Mouse (Mus musculus) 3134 (cell line): ENCODE measurements around the gene Dmap1.

Source experiments
- DNase-seq: peaks from one replicate; pipeline ENCODE4 v3.0.0-alpha.2; 2011; ENCODE audit warnings: low spot score; ENCODE audit not compliant: insufficient read length; ENCODE audit errors: extremely low read depth

Dmap1 gene

DNA sequence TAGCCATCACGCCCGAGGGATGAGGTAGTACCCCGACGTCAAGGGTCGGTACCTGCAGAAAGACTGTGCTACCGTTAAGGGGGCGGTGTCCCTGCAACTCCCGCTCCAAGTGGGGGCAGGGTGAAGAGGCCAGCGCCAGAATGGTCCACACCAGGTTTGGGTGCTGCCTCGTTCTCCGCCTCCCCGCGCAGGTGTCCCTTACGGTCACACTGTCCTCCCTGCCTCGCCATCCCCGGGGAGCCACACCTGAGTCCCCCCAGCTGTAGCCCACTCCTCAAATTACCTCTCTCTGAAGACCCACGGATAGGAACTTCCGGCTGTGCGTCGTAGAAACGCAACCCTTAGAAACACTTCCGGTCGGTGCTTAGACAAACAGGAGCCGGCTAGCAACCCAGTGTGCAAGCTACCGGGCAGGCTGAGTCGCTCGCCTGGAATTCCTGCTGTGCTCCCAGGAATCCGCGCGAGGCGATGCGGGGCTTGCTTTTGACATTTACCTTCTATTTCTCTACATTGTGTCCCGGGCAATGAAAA lies at the start of gene Dmap1:
Gene Dmap1, minus strand, starts transcription at position 343 of the 531 bp plus-strand sequence.
- DNase-seq: peak; percentile 80

- no peak for DNase-seq
These were observed 42.0 kb upstream of the Dmap1 start, which contains the start of gene Gm12845 for GRCm38 (mm10) chr4:117724112-117724511. Gene Gm12845, plus strand, starts transcription at chr4:117724412.

DNA sequence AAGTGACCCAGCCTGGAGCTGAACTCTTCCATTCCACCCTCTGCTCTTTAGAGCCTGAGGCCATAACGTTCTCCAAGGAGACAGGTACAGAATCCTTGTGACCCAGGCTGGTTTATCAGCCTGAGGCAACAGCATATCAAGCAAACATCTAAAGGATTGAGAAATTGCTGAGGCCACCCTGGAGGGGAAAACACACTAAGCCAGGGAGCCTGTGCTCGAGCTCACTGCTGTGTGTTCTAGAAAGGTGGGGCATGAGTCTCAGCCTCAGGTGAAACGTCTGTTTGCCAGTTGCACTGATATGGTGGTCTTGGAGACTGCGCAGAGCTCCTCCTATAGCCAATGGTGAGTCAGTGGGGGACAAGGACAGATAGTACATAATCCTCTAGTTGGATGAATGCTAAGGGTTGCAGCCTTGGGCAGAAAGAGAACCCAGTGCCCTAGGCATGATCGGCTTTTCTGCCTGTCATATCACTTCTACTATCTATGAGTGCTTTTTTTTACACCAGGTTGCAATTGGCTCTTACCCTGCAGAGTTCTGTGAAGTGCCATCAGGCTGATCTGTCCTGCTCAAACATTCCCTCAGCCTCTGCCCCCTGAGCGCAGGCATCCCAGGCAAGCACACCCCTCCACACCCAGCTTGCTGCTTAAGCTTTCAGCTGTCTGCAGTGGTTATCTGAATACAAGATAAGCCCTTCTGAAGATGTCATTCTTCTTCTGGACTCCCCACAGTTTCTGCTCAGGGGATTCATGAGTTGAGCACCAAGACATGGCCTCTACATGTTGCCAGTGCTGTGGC lies 31.4 kb upstream of the Dmap1 start:
- DNase-seq: no peak

GRCm38 (mm10) chr4:117712314-117712713 lies 30.2 kb upstream of the Dmap1 start:
- DNase-seq: no peak

GRCm38 (mm10) chr4:117708780-117709550 lies 26.9 kb upstream of the Dmap1 start:
- no peak for DNase-seq

DNA sequence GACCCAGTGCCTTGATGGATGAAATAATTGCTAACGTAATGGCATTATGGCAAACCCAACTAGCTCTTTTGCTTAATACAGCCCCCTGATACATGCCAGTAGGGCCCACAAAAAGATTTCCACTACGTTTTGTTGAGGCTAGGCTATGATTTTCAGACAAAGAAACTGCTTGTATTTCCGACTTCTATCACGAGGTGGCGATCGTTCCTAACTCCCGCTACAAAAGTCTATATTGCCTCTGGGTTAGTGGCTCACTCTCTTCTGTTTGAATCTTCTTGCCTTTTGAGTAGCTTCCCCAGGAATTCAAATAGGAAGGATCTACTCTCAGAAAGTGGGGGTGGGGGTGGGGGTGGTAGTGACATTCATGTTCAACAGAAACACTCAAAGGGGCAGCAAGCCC lies 23.3 kb upstream of the Dmap1 start:
- DNase-seq: peak; percentile 10

- no peak for DNase-seq
These were observed 4.3 kb upstream of the Dmap1 start for GRCm38 (mm10) chr4:117686354-117686753.

- DNase-seq: no peak
These were observed 1.1 kb upstream of the Dmap1 start for GRCm38 (mm10) chr4:117683048-117683768.

- DNase-seq: no peak
These were observed 390 bp upstream of the Dmap1 start for GRCm38 (mm10) chr4:117682463-117682862.

GRCm38 (mm10) chr4:117680963-117681362 lies 1.1 kb downstream of the Dmap1 start:
- no peak for DNase-seq

GRCm38 (mm10) chr4:117676903-117677302 lies 5.2 kb downstream of the Dmap1 start:
- DNase-seq: no peak

DNA sequence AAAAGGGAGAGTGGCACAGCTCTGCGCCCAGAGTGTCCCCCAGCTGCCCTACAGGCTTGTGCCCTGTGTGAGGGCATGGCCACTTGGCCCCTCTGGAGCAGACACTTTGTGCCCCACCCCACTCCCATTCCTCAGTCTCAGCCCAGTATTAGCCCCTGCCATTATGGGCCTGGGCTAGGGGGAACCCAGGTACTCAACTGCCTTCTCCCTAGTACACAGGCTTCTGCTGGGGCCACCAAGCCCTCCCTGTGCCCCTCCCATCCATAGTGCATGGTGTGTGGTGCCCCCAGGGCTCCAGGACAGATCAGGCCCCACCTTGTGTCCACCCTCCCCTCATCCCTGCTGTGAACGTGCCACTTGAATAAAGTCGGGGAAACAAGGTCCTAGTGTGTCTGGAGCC lies 8.2 kb downstream of the Dmap1 start:
- no peak for DNase-seq

DNA sequence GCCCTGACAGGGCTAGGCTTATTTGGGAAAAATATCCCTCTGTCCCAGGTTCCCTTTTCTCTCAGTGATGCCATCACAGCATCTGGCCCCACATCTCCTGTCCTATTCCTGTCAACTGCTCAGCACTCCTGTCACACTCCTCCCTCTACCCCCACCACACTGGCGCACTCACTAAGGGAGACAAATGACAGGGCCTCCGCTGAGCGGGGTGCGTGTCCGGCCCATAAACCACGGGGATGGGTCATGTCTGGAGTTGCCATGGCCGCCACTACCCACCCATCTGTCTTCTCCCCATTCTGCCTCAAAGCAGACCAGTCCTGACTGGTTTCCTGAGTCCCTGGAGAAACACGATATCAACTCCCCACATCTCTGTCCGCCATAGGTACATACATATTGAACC lies 10.0 kb downstream of the Dmap1 start:
- DNase-seq: no peak

- DNase-seq: no peak
These were observed 12.2 kb downstream of the Dmap1 start for GRCm38 (mm10) chr4:117669874-117670273.

DNA sequence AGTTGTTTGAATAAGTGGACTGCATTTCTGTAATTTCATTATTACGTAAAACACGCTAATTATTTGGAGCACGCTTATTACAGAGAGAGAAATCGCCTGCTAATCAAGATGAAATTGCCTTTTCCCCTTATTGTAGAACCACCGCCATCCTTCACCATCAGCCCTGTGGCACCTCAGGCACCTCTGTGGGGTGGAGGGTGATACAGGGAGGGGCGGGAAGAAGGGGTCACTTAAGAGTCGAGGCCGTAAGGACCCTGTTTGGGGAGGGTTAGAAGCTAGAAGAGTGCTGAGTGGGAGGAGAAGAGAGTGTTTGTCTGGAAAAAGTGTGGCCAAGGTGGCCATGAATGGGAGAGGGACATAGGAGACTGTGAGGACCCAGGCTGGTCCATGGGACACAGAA lies 16.0 kb downstream of the Dmap1 start:
- no peak for DNase-seq

DNA sequence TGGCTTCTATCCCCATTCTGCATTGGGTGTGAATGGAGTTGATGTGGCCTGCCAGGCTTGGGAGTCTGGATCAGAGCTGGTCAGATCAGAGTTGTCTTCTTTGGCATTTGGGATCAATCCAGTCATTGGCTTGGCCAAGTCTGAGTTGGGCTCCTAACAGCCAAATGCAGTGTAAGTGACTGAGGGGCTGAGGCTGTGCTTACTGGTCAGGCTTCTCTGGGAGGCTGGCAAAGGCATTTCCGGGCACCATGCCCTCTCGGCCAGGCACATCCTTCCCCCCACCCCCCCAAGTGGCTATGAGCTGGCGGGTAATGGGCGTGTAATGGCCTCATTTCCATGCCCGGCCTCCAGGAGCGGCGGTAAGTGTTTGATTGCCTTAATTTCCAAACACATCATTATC lies 16.5 kb downstream of the Dmap1 start:
- DNase-seq: no peak

- DNase-seq: no peak
These were observed 17.5 kb downstream of the Dmap1 start for GRCm38 (mm10) chr4:117664411-117665137.

DNA sequence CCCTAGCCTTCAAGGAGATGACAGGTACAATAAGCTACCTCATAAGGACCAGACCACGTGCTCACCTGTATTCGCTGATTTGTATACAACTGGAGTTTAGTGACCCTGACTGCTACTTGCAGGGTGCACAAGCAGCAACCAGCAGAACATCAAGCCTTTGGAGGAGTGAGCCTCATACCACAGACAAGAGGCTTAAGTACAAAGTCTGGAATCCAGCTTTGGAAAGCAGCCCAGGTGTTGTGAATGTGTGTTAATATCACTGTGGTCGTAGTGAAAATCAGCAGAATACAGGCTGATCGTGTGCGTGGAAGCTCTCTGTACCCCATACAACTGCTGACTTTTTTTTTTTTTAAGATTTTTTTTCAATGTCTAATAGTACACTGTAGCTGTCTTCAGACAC lies 22.1 kb downstream of the Dmap1 start:
- no peak for DNase-seq

DNA sequence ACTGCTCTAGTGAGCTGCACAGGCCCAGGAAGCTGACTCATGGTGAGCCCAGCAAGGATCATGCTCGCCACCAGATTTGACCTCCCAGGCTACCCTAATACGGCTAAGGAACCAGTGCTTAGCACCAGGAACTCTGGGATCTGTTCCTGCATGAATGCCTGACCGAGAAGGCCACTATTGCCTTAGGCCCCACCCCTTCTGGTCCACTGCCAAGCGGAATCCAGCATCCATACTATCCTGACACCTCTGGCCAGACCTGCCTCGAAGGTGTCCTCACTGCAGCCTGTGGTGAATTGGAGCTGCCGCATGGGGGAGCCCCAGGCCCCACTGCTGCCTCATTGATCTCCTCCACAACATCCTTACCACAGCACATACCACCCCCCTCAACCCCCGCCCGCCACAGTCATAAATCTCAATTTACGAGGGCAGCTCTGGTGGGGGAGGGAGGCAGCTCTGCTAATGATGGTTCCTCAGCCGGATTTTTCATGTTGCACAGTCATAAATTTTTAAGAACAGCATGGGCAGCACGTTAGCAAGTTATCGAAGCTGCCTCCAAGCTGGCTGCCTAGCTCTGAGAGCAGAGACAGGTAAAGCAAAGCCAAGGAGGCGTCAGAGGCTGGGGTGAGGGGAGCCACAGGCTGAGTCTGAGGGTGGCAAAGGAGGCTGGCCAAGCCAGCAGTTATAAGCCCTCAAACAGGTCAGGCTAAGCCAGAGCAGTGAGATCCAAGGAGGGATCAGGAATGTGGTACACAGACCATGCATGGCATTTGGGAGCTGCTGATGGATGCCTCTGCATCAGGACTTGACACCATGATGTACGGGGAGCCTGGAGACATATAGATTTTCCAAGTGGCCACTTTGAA lies 23.3 kb downstream of the Dmap1 start:
- no peak for DNase-seq
